Mouse (Mus musculus) urinary bladder, postnatal 4 days (tissue): ENCODE measurements around the gene Camta1.

Source experiments
- DNase-seq, 2 experiments: peaks; one replicate each; pipeline ENCODE4 v3.0.0; 2021 to 2022; ENCODE audit warnings: low spot score in 2 of 2

Camta1 gene

GRCm38 (mm10) chr4:151207566-151207965 is 654.1 kb downstream of the Camta1 start:
- no peak for DNase-seq

DNA sequence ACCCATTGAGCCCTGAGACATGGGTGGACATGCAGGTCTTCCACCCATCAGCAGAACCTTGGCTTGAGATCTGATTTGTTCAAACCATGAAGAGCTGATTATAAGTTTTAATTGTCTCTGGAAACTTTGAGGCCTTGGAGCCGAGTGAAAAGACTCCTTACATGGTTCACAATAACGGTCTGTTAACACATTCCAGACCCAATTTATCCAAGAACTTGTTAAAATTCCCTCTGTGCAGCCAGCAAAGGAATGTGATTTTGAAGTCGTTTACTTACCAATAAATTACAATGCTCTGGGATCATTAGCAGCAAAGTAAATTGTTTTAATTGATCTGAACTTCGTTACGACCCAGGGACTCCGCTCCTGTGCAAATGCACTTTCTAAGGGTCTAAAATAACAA is 658.8 kb downstream of the Camta1 start:
- no peak for DNase-seq

GRCm38 (mm10) chr4:151200316-151200715 is 661.4 kb downstream of the Camta1 start:
- no peak for DNase-seq

GRCm38 (mm10) chr4:151195126-151195525 is 666.5 kb downstream of the Camta1 start:
- no peak for DNase-seq

DNA sequence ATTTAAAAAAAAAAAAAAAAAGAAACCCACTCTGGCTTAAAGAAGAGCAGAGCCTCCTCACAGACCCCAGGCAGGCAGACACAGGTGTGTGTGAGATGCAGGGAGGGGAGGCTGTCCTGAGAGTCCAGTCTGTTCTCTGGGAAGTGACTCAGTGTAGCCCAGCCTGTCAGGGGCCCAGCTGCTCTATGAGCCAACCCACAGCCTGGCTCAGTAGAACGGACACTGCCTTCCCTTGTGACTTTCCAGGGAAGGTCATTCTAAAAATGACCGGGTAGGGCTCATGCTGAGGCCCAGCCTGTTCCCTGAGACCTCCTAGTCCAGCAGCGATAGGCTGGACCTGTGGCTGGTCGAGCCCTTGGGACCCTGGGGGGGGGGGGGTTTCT is 667.0 kb downstream of the Camta1 start:
- no peak for DNase-seq

DNA sequence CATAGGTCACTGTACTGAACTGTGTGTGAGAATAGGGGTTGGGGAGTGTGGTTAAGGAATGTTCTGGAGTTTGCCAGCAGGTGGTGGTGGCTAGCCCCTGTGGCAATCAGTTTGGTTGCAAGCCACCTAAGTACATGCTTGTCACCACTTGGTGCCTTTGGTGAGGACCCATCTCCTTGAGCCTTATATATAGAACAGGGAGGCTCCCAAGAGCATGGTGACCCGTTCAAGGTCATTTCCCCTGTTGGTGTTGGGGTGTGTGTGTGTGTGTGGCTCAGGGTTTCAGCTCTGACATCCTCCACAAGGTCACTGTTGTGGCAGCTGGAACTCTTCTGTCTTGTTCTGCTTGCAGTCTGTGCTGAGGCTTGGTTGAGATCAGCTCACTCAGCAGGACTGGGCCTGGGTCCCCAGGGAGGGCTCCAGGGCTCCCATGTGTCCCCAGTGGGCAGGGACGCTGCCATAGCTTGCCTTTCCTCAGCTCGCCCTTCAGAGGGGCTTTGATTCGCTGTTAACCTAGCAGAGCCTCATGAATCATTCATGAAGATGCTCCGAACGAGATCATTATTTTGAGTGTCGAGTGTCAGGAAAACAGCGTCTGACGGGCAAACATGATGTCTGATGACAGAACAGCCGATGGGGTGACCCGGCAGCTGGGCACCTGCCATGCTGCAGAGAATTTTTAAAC is 667.5 kb downstream of the Camta1 start:
- DNase-seq = no peak

GRCm38 (mm10) chr4:151186447-151186846 is 675.2 kb downstream of the Camta1 start:
- DNase-seq = peak; percentile 38 to 74

DNA sequence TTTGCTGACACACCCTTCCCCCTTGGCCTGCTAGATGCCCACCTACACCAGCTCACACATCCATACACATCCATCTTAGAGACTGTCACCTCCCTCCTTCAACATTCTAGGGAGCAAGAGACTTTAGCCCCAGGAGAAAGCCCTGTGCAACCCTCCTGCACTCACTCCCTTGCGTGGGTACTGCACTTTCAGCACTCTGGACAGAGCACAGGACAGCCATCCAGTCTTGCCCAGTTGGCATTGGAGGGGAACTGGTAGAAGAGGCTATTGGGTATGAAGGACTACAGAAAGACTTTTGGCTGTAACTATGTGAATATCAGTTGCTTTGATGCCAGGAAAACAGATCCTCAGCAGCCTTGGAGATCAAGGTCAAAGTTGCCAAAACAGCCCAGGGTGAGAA is 675.9 kb downstream of the Camta1 start:
- no peak for DNase-seq

DNA sequence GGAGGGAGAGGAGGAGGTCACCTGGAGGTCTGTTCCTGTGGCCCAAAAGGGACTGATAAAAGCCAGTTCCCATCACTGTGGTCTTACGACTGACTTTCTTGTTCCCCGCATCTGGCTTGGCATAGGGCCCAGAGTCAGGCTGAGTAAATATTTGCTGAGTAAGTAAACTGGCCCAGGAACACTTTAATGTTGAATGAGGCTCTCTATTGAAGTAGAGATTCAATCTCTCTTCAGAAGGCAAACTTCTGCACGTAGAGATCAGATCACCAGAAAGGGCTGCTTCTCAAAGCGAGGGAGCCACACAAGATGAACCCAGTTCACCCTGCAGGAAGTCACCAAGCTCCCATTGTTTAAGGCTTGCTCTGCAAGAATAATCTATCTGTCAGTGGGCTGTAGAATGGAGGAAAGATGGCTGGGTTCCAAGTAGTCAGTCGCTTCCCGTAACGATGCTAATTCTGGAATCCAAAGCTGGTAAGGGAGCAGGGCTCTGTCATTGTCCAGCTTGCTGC is 681.2 kb downstream of the Camta1 start:
- no peak for DNase-seq

DNA sequence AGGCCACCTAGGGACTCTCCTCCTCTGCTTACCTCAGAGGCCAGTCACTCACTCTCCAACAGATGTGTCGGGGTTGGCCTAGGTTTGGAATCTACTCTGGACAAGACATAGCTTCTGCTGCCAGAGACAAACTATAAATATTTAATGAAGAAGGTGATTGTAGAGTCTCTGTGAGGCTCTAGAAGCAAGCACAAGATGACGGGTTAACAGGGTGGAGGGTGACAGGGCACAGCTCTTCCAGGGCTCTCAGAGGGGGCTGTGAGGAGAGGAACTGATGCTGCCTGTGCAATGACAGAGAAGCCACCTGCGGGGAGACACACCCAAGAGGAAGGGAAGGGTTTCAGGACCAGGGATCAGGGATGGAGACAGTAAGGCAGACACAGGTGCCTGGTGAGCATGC is 682.0 kb downstream of the Camta1 start:
- no peak for DNase-seq

- DNase-seq = no peak
These were observed 682.7 kb downstream of the Camta1 start for GRCm38 (mm10) chr4:151178970-151179378.

GRCm38 (mm10) chr4:151172526-151172925 is 689.1 kb downstream of the Camta1 start:
- no peak for DNase-seq

GRCm38 (mm10) chr4:151171117-151171516 is 690.6 kb downstream of the Camta1 start:
- DNase-seq = no peak

DNA sequence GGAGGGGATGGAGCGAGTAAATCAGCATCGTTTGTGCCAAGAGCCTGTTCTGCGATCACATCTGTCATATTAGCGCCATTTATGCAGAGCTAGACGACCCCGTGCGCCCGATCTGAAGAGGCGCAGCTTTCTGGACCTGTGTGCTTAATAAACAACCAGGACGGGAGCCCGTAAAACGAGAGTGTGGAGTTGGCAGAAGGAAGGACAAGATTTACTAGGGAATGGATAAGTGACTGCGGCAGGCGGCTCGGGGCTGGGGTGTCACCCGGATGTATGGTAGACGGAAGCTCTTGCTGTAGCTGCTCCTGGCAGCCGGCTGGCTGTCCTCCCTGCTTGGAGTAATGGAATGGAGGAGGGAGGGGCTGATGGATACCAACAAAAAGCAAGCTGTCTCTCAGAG is 691.0 kb downstream of the Camta1 start:
- DNase-seq = no peak

DNA sequence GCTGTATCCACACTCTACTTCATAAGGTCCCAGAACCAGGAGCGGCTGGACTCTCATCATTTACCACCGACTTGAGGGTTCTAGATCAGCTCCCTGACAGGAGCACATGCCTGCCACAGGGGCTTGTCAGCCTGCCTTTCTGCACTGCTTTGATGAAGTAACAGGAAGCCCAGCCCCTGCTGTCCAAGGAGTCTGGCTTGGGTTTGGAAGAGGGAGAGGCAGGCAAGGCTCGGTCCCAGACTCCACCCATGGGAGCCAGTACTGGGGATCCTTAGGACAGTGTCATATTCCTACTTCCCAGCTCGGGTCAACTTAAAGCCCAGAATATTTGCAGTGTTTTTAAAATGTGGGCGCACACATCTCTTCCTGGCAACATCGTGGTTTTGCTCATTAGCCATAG is 694.7 kb downstream of the Camta1 start:
- no peak for DNase-seq

- peak; percentile 69 to 84 for DNase-seq
These were observed 696.1 kb downstream of the Camta1 start for GRCm38 (mm10) chr4:151165539-151165938.

- DNase-seq = no peak
These were observed 697.4 kb downstream of the Camta1 start for GRCm38 (mm10) chr4:151164309-151164708.

DNA sequence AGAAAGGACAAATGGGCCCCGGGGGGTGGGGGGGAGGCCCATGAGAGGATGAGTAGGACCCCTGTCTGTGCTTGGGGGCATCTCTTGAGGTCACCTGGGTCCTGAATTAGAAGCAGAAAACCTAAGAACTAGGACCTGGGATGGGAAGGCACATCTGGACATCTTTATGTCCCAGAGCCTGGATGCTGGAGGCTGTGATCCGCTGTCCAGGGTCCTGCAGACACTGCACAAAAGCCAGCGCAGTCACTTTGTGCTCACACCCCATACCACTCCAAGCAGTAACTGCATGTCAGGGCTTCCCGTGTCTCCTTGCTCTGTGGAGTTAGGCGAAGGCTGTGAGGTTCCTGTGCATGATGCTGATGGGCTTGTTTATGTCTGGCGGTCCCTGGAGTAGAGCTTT is 699.8 kb downstream of the Camta1 start:
- no peak for DNase-seq

DNA sequence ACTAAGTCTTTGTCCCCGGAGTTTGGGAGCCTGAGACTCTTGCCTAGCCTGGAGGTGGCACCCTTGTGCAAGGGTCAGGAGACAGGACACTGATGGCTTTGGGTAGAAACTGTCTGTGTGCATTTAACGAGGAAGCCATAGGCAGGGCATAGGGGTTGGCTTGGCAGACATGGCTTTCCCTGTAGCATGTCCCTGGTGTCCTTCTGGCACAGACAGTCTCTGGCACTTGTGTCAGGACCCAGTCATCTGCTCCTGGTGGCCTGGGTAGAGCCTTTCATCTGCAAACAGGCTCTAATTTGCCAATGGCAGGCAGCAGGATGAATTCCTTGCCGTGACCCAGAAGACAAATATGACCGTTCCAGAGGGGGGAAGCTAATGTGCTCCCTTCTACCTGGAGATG is 700.7 kb downstream of the Camta1 start:
- no peak for DNase-seq

DNA sequence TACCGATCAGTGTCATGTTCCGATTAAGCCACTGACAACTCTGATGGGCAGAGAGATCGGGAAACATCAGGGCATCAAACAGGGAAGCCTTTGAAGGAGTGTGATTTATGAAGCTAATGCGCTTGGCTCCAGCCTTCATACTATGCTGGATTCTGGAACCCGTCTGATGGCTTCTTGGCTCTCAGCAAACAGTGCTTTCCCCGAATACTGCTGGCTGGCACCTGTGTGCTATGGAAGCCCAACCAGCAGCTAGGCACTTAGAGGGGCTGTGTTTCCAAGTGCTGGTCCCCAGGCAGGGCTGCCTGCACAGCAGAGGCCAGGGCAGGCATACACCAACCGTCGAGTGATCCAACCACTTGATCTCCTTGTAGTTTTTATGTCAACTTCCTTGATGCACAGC is 701.2 kb downstream of the Camta1 start:
- no peak for DNase-seq

- no peak for DNase-seq
These were observed 703.4 kb downstream of the Camta1 start for GRCm38 (mm10) chr4:151158250-151158649.

GRCm38 (mm10) chr4:151156904-151157303 is 704.8 kb downstream of the Camta1 start:
- peak; percentile 66 to 88 for DNase-seq

- no peak for DNase-seq
These were observed 706.1 kb downstream of the Camta1 start for GRCm38 (mm10) chr4:151155587-151155986.

DNA sequence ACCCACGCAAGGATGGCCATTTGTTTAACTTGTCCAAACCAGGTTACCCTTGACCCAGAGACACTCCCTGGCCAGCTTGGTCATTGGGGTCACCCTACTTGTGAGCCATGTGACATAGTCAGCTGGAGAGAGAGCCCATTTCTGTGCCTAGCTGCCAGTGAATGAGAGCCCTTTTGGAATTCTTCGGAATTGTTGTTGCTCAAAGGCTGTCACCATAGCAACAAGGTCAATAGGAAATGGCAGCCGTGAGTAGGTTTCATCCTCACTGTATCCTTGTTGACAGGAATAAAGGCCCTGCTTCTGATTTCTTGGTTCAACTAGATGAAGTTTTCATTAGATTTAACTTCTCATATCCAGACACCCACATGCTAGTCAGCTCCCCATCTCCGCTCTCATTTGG is 707.4 kb downstream of the Camta1 start:
- DNase-seq = no peak
